Mouse (Mus musculus) cerebellum, postnatal 14 days (tissue): ENCODE measurements around the gene Mycbp.

Source experiments
- DNase-seq, 2 experiments: peaks; one replicate each; pipeline ENCODE4 v3.0.0; 2021; ENCODE audit warnings: mixed read lengths in 2 of 2

The Mycbp gene

DNA sequence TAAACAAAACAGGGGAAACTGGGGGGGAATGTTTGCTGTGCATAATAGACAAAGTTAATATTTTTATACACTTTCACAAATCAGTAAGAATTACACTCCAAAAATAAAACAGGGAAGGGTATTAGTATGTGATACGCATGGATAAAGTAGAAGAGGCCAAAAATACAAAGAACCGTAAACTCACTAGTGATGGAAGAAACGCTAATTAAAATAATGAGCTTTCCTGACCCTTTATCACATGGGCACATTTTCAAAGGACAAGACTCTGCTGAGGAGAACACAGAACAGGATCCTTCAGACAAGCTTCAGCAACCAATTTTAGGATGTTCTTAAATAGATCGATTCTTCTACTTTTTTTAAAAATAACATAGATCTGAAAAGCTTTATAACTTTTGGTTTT, 42.1 kb downstream of the Mycbp start:
- DNase-seq: no peak

GRCm38 (mm10) chr4:123947149-123947548, 42.5 kb downstream of the Mycbp start:
- no peak for DNase-seq

- DNase-seq: no peak
Observed at GRCm38 (mm10) chr4:123948901-123949300, 44.3 kb downstream of the Mycbp start.

GRCm38 (mm10) chr4:123949649-123950048, 45.0 kb downstream of the Mycbp start:
- DNase-seq: no peak

- DNase-seq: no peak
Observed at GRCm38 (mm10) chr4:123952059-123952458, 47.4 kb downstream of the Mycbp start.

DNA sequence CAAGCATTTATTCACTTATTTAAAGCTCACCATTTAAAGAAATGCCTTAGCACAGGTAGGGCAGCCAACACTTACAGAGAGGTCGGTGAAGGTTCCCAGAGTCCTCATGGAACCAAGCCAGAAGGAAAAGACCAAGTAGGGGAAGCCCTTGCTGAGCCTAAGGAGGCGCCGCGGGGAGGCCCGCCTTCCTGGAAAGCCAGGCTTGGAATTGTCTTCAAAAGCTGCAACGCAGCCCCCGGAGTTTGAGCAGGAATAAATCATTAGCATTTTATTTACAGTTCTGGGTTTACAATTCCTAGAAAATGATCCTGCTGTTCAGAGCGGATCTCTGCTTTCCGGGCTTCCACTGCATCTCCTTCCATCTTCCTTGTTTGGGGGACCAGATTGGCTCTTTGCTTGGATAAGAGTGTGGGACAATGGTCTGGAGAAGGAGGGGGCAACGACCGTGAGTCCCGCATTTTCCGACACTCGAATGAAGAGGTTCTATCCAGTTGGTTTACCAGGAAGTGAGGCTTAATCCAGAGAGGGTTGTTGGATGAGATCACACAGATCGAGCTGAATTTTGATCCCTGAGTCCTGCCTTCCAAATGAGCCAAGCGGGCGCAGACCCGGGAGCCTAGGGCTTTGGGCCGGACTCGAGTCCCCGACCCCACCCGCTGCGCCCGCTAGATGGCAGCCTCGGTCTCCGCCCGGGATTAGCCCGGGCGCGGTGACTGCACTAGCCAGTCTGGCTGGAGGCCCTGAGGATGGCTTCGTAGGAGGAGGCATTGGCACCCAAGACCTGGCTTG, 52.3 kb downstream of the Mycbp start:
- DNase-seq: peak; percentile 93 to 96

- no peak for DNase-seq
Observed at GRCm38 (mm10) chr4:123957492-123957808, 52.8 kb downstream of the Mycbp start.

GRCm38 (mm10) chr4:123957891-123958290, 53.3 kb downstream of the Mycbp start:
- DNase-seq: no peak

GRCm38 (mm10) chr4:123960955-123961354, 56.3 kb downstream of the Mycbp start:
- no peak for DNase-seq
